10 mouse cellular contexts compared by ENCODE assay signal in the genomic region with DNA sequence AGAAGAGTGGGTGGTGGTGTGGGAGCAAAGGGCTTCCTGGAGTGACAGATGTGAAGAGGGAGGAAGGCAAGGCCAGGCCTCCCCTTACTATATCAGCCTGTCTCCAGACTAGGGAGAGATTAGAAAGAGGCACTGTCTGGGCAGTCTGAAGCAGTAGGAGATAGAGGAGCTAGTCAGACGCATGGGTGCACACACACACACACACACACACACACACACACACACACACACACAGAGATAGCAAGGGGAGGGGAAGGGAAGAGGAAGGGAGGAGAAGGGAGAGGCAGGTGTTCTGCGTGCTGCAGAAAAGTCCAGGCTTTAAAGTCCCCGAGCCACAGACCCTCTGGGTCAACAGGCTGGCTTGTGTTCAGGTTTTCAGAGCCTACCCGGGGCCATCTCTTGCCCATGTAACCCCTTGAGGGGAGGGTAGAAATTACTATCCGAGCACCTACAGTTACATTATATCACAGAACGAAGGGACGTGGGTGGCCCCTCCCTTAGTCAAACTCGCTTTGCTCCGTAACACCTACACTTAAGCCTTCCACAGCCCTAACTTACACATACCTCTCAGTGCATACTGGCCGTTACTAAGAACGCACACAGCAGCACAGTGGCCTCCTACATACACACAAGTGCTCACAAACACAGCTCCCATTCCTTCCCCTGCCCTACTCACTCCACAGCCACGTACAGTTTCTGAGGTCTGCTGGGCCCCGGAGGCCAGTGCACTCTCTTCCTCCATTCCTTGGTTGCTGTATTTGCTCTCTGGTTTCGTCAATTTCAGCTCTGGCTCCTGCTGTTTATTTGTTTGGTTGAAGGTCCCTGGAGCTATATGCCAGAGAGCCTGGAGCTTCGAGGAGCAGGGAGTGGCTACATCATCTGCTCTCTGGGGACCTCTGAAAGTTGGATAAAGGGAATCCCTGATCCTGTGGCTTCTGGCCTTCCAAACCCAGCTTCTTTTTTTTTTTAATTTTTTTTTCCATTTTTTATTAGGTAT. TPM values are rescaled to one million over a fixed set of nuclear protein-coding genes. Genes with fewer than 3 reads are reported as not detected.
A peak's percentile ranks its signal among the peaks of the same experiment; 100 is the strongest.
DNase-seq lines count a peak whose midpoint lies in the region; ATAC-seq and TF ChIP-seq lines count a peak whose summit lies in the region.
"Had no signal": no experiment of that assay in that cellular context is flagged by ENCODE, and none has a peak within 500 bp of the region (broad histone marks: within the 10 kb centered on the region; RNA-seq: fewer than 3 reads in every experiment).

No protein-coding gene starts in this region.

- intact Hi-C loops in heart, postnatal 25 days (cut with DNase I): no loop called here

- no peaks in the 10 kb centered on the region for H3K9me3 ChIP-seq in hindbrain, embryonic 16.5 days (ENCODE audit: control insufficient read depth, low read length)
- H3K9me3 ChIP-seq: neural tube, embryonic 15.5 days had no signal

- DNase-seq in heart, adult 18-20 months: peak; percentile 42 to 51
- no peak for DNase-seq in heart, postnatal 25 days (ENCODE audit: low spot score)
- peak; percentile 32 to 34 for DNase-seq in B cell, adult 2 months
- peak; percentile 51 for DNase-seq in c-Kit-negative CD71-positive TER-119-positive erythroid progenitor cells, embryonic 14.5 days (ENCODE audit: low read depth, low spot score)
- DNase-seq in liver, adult 2 months (ENCODE audit: extremely low read depth, low read depth, low spot score): peak; percentile 72
- no peak for DNase-seq in thymus, adult 2 months
- no peak for DNase-seq in Muller cell, postnatal 12 days (ENCODE audit: inconsistent ontology term)
- DNase-seq: cerebellum, postnatal 36 days had no signal

- H3K27ac ChIP-seq in liver, adult 2 months (replicated peaks; ENCODE audit: insufficient read depth, low read depth, low read length): peak overlapping the region; percentile 85
- no peak overlapping the region for H3K27ac ChIP-seq in hindbrain, embryonic 16.5 days (ENCODE audit: low read depth, low read length)
- H3K27ac ChIP-seq in thymus, adult 2 months (ENCODE audit: control insufficient read depth, insufficient read depth, low read length): no peak overlapping the region
- H3K27ac ChIP-seq: neural tube, embryonic 15.5 days had no signal

- TF ChIP-seq CTCF in liver, adult 2 months (IDR thresholded peaks at IDR 0.05; ENCODE audit: low read depth, low read length): no peak
- no peak for TF ChIP-seq CTCF in thymus, adult 2 months (IDR thresholded peaks at IDR 0.05; ENCODE audit: borderline replicate concordance, control insufficient read depth, extremely low read depth, insufficient read depth, low read length, poor library complexity)

- H3K4me1 ChIP-seq in liver, adult 2 months (ENCODE audit: control insufficient read depth, insufficient read depth, low read length): peaks cover 60% of the 10 kb centered on the region
- no peaks in the 10 kb centered on the region; the same call in 1 of the 2 replicates for H3K4me1 ChIP-seq in hindbrain, embryonic 16.5 days (ENCODE audit: control insufficient read depth, insufficient read depth, low read depth, low read length)
- peaks cover 16% of the 10 kb centered on the region for H3K4me1 ChIP-seq in thymus, adult 2 months (replicated peaks; ENCODE audit: control insufficient read depth, insufficient read depth, low read length)

- no peak overlapping the region for H3K4me2 ChIP-seq in hindbrain, embryonic 16.5 days (ENCODE audit: low read length)
- H3K4me2 ChIP-seq: neural tube, embryonic 15.5 days had no signal

- no peak for TF ChIP-seq POLR2A in liver, adult 2 months (IDR thresholded peaks at IDR 0.05; ENCODE audit: extremely low read depth, insufficient read depth, low read length)
- TF ChIP-seq POLR2A in thymus, adult 2 months (IDR thresholded peaks at IDR 0.05; ENCODE audit: control insufficient read depth, extremely low read depth, insufficient read depth, low read length, poor library complexity): no peak

- no peak for ATAC-seq in hindbrain, embryonic 16.5 days

- H3K9ac ChIP-seq in liver, adult 2 months (ENCODE audit: low read depth, low read length): peak overlapping the region; percentile 80
- H3K9ac ChIP-seq in hindbrain, embryonic 16.5 days (ENCODE audit: low read depth, low read length): no peak overlapping the region
- H3K9ac ChIP-seq: neural tube, embryonic 15.5 days had no signal

- H3K4me3 ChIP-seq in liver, adult 2 months (ENCODE audit: insufficient read depth, low read depth, low read length): peak overlapping the region; percentile 7; the same call in 1 of the 2 replicates
- no peak overlapping the region for H3K4me3 ChIP-seq in hindbrain, embryonic 16.5 days (ENCODE audit: low read length)
- H3K4me3 ChIP-seq in thymus, adult 2 months (ENCODE audit: control insufficient read depth, insufficient read depth, low read length): no peak overlapping the region
- H3K4me3 ChIP-seq: neural tube, embryonic 15.5 days had no signal

- peaks cover 50% of the 10 kb centered on the region for H3K79me2 ChIP-seq in liver, adult 2 months (ENCODE audit: control insufficient read depth, insufficient read depth, low read length)

- peaks cover 3% of the 10 kb centered on the region; the same call in 1 of the 2 replicates for H3K36me3 ChIP-seq in liver, adult 2 months (ENCODE audit: control insufficient read depth, insufficient read depth, low read length)
- H3K36me3 ChIP-seq in hindbrain, embryonic 16.5 days (ENCODE audit: control insufficient read depth, insufficient read depth, low read length): no peaks in the 10 kb centered on the region
- H3K36me3 ChIP-seq in thymus, adult 2 months (ENCODE audit: control insufficient read depth, insufficient read depth, low read length): no peaks in the 10 kb centered on the region
- H3K36me3 ChIP-seq: neural tube, embryonic 15.5 days had no signal

- 17% methylated on average over 15 of the region's 15 CpGs for WGBS in liver, adult 2 months
- WGBS in hindbrain, embryonic 16.5 days: 70% methylated on average over 15 of the region's 15 CpGs
- 64% methylated on average over 15 of the region's 15 CpGs for WGBS in thymus, adult 2 months

- no peaks in the 10 kb centered on the region for H3K27me3 ChIP-seq in liver, adult 2 months (ENCODE audit: control insufficient read depth, insufficient read depth, low read length)
- H3K27me3 ChIP-seq in hindbrain, embryonic 16.5 days (replicated peaks; ENCODE audit: control insufficient read depth, insufficient read depth, low read length): no peaks in the 10 kb centered on the region
- no peaks in the 10 kb centered on the region for H3K27me3 ChIP-seq in thymus, adult 2 months (ENCODE audit: control insufficient read depth, insufficient read depth, low read length)
- H3K27me3 ChIP-seq: neural tube, embryonic 15.5 days had no signal

RNA-seq across cellular contexts. Expression of a gene that starts 12.9 kb away (rescaled TPM):
- 10 to 100 TPM; 24.1 to 26.0 TPM for total RNA-seq in heart, adult 18-20 months (2021)
- total RNA-seq in heart, postnatal 25 days (2021): 10 to 100 TPM; 33.2 to 34.1 TPM
- total RNA-seq in liver, adult 2 months (2014; rRNA removed): 72.2 and 74.6 TPM in 2 replicates
- 26.5 TPM in 2 replicates for polyA plus RNA-seq in liver, adult 2 months (2012; rRNA removed)
- 15.1 and 16.1 TPM in 2 replicates for polyA plus RNA-seq in hindbrain, embryonic 16.5 days (2015; fragmentation: Nextera tagmentation; extraction: Ambion mirVana)
- polyA plus RNA-seq in thymus, adult 2 months (2012; rRNA removed): 8.9 and 10.4 TPM in 2 replicates

Comparison
In these comparisons a context has a peak if more than half of its experiments do, and no peak if none do; other contexts are left out.
1. DNase-seq: peak in heart, adult 18-20 months (2 of 2), B cell, adult 2 months (2 of 2), c-Kit-negative CD71-positive TER-119-positive erythroid progenitor cells, embryonic 14.5 days (single experiment) and liver, adult 2 months (single experiment); none in heart, postnatal 25 days (single experiment), thymus, adult 2 months (single experiment) and Muller cell, postnatal 12 days (single experiment).